Mouse (Mus musculus) gastrocnemius, adult 2 months (tissue): ENCODE measurements at regions not wholly inside any gene's neighbourhood (a gene's known extent, or its start where the extent isn't known, plus 50 kb on each side); places are given as distances from the start of the nearest gene placed in this dataset.

Experiments
- DNase-seq: peaks from one replicate; pipeline ENCODE4 v3.0.0; 2022
- H3K27ac ChIP-seq: fragments of 200-600 bp; 2 replicates; pipeline ENCODE4 v1.8.1; 2022; ENCODE audit warnings: mild to moderate bottlenecking
- H3K4me3 ChIP-seq: fragments of 200-600 bp; 2 replicates; pipeline ENCODE4 v1.8.1; 2022; ENCODE audit warnings: mild to moderate bottlenecking, moderate library complexity
- CTCF ChIP-seq: fragments of 200-600 bp; IDR thresholded peaks from 2 replicates; pipeline ENCODE4 v1.8.1; 2022; ENCODE audit warnings: antibody characterized with exemption, mild to moderate bottlenecking, moderate library complexity
- intact Hi-C: fragments of 180-260 bp; cut with DNase I; formaldehyde crosslinking; loops from one replicate; pipeline ENCODE4 v1.15.1; 2025

- no peak for DNase-seq
- TF ChIP-seq CTCF = no peak
- intact Hi-C loops = no loop called here
- no peak overlapping the region for H3K4me3 ChIP-seq
- H3K27ac ChIP-seq = no peak overlapping the region
Observed at GRCm38 (mm10) chr3:68758609-68759008, 68.2 kb downstream of the Il12a start.

- DNase-seq = peak; percentile 29
- no peak for TF ChIP-seq CTCF
- peak overlapping the region; percentile 35; the same call in 1 of the 2 replicates for H3K27ac ChIP-seq
- no peak overlapping the region for H3K4me3 ChIP-seq
- intact Hi-C loops = no loop called here
Observed at GRCm38 (mm10) chr3:68759375-68759774, 68.9 kb downstream of the Il12a start.

DNA sequence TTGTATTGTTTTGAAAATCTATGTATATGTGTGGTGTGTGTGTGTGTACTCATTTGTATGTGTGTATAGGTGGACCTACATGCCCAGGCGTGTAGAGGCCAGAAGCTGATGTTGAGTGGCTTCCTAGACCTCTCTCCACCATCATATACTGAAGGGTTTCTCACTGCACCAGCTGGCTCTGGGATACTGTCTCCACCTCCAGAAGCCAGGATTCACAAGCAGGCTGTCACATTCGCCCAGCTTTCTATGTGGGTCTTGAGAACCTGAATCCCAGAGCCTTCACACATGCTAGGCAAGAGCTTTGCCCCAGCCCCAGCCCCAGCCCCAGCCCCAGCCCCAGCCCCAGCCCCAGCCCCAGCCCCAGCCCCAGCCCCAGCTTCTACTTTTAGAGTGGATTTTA is 70.4 kb downstream of the Il12a start:
- intact Hi-C loops = no loop called here

DNA sequence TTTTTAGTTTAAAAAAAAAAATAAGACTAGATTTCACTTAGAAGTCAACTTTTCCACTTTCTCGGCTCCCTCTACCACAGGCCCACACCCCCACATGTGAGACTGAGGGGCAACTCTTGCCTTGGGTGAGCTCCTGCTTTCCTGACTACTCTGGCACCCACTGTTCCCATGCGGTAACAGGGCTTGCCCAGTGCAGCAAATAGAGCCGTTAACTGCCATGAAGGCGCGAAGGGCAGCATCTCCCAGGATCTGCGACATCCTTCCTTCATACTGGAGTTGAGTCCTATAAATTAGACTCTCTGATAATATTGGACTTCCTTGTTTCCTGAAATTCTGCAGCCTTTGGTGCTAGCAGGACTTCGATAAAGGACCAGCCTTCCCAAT is 70.8 kb downstream of the Il12a start:
- intact Hi-C loops = no loop called here
- Histone ChIP-seq H3K27ac (peak overlapping the region; percentile 69), H3K4me3 (no peak overlapping the region)
- DNase-seq = no peak
- TF ChIP-seq CTCF = no peak

More for the DNA sequence above, 70.4 kb downstream of the Il12a start:
- no peak overlapping the region for H3K27ac ChIP-seq
- H3K4me3 ChIP-seq = no peak overlapping the region
- no peak for TF ChIP-seq CTCF
- DNase-seq = no peak

GRCm38 (mm10) chr3:68761626-68762331 is 71.3 kb downstream of the Il12a start:
- DNase-seq = no peak
- TF ChIP-seq CTCF = no peak
- Histone ChIP-seq H3K4me3 (no peak overlapping the region), H3K27ac (peak overlapping the region; percentile 69)
- intact Hi-C loops = no loop called here

- intact Hi-C loops = no loop called here
- Histone ChIP-seq H3K4me3 (no peak overlapping the region), H3K27ac (no peak overlapping the region)
- DNase-seq = no peak
- no peak for TF ChIP-seq CTCF
Observed at GRCm38 (mm10) chr3:68762988-68763387, 72.5 kb downstream of the Il12a start.

- no peak for DNase-seq
- intact Hi-C loops = no loop called here
- no peak for TF ChIP-seq CTCF
- Histone ChIP-seq H3K4me3 (no peak overlapping the region), H3K27ac (no peak overlapping the region)
Observed at GRCm38 (mm10) chr3:68764336-68764735, 73.9 kb downstream of the Il12a start.

DNA sequence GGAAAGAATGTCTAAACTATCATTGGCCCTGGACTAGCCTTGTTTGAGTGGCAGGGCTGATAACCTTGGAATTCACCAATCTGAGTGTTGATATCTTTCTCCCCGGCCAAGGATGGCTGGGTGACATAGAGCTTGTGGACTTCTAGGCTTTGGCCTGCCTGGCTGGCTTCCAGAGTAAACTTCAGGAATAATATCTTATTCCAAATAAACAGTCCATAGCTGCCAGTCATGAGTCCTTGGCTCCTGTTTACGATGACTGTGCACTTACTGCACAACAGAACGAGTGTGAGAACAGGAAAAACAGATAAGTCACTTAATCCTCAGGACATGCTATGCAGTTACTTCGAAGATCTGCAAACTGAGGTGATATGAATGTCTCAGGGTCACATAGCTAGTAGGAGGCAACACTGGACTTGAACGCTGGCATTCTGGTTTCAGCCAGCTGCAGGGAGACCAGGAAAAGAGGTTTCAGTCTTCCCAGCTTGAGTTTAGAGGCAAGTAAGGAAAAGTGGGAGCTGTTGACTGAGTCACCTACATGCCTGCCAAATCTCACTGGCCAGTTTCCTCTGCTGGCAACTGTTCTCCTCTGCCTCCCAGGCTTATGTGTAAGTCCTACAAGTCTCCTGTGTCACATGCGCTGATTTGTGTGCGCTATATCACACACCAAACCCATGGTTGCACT is 74.6 kb downstream of the Il12a start:
- TF ChIP-seq CTCF = no peak
- Histone ChIP-seq H3K4me3 (peak overlapping the region; percentile 6; the same call in 1 of the 2 replicates), H3K27ac (peak overlapping the region; percentile 41)
- DNase-seq = peak; percentile 78
- intact Hi-C loops = no loop called here

GRCm38 (mm10) chr3:68771579-68771978 is 81.1 kb downstream of the Il12a start:
- no peak overlapping the region for H3K4me3 ChIP-seq
- intact Hi-C loops = no loop called here
- H3K27ac ChIP-seq = no peak overlapping the region
- DNase-seq = no peak
- TF ChIP-seq CTCF = no peak

DNA sequence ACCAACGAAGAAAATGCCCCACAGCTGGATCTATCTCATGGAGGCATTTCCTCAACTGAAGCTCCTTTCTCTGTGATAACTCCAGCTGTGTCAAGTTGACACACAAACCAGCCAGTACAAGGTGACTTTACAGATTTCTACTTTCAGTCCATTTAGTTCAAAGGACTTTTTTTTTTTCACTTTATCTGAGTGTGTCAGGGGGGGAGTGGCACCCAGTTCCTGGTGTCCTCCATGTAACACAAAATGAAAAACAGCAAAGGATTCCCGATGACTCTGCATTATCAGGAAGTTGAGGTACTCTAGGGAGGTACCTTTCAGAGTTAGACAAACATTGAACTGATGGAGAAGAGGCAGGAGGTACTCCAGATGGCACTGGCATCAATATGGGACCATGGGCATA is 87.4 kb downstream of the Il12a start:
- intact Hi-C loops = no loop called here
- no peak overlapping the region for H3K27ac ChIP-seq
- TF ChIP-seq CTCF = no peak
- H3K4me3 ChIP-seq = no peak overlapping the region
- DNase-seq = no peak

DNA sequence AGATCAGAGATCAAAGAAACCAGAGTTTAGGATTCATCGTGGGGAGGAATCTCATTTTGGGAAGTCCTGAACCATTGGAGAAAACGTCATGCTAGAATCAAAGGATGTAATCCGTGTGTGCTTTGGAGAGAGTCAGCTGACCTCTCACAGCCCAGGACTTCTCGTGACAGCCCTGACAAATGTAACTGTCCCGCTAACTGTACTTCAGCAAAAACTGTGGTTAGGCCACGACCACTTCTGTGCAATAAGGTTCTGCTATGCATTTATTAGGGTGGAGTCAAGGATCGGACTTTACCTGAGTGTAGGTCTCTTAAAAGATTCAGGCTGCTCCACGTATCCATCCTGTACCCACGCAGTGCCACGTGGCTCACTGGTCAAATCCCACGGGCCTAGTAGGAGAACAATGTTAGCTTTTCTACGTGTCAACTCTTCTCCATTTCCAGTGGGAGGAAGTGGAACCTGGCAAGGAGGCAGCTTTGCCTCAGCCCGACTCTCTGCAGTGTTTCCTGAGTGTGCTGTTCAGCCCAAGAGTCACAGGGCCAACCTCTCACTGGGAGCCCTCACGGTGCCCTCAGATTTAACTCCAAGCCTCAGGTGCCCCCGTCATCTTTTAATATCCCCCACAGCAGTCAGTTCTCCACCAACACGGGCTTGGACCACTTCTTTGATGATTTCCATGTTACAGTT is 88.1 kb downstream of the Il12a start:
- intact Hi-C loops = no loop called here
- no peak for TF ChIP-seq CTCF
- no peak overlapping the region for H3K4me3 ChIP-seq
- no peak overlapping the region for H3K27ac ChIP-seq
- DNase-seq = no peak

DNA sequence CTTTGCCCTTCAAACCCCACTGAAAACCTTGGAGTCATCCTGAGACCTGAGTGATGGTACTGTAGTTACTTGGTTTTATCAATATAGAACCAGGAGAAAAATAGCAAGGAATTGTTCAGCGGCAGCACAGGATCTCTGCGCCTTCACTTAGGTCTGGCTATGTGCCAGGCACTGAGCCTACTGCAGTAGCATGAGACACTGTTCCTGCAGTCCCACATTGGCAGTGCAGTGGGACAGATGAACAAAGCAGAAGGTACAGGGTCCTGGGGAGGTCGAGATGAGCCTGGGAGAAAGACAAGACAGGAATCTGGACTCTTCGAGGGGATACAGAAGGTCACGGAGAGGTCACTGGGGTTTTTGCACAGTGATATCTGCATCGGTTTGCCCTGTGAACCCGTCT is 88.5 kb upstream of the 1110032F04Rik start:
- DNase-seq = peak; percentile 27
- TF ChIP-seq CTCF = no peak
- intact Hi-C loops = no loop called here
- Histone ChIP-seq H3K4me3 (no peak overlapping the region), H3K27ac (no peak overlapping the region)

DNA sequence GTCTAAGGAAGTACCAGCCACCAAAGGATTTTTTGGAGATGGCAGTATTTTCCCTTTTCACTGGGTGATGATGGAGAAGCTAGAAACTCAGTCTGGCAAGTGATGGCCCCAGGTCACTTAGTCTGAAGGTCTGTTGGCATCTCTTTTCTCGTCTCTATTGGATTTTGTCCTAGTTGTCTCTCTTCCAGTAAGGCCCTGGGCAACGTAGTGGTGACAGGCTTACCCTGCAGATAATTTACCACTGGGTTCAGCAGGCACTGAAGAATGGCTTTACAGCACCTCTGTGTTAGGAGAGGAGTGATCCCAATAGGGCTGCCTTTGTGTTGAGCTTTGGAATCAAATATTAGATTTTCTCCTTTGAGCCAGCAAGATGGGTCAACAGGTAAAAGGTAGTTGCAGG is 87.9 kb upstream of the 1110032F04Rik start:
- no peak overlapping the region for H3K4me3 ChIP-seq
- intact Hi-C loops = no loop called here
- no peak for TF ChIP-seq CTCF
- DNase-seq = no peak
- no peak overlapping the region for H3K27ac ChIP-seq
